Mouse (Mus musculus): ENCODE measurements around the gene Zbtb32. TPM values are rescaled to one million over a fixed set of nuclear protein-coding genes. Genes with fewer than 3 reads are reported as not detected.

The Zbtb32 gene
- 0.27 and 0.43 TPM in 2 replicates for polyA plus RNA-seq (2014; fragmentation: Nextera tagmentation; extraction: Ambion mirVana)

DNA sequence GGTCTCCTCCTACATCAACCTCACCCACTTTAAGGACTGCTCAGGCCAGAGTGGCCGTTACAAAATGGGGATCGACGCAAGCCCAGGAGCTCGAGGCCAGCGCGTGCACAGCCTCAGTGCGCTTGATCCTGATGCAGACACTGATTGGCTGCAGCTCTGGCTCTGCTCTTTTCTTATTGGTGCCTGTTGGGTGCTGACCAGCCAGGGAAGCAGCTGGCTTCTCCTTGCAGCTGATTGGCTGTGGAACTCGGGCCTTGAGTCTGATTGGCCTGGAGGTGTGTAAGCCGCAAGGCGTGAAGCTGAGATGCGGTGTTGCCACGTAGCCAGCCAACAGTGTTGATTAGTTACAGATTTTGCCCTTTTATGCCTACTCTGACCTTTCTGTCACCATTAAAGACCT, at the start of gene Zbtb32:
Gene Zbtb32 (minus strand): TSS at position 124 of the 400 bp plus-strand sequence.
- H3K4me2 ChIP-seq (replicated peaks; ENCODE audit: low read depth, low read length), result no peak within 1 kb of the TSS
- 92% methylated on average over 12 of the region's 12 CpGs for WGBS

DNA sequence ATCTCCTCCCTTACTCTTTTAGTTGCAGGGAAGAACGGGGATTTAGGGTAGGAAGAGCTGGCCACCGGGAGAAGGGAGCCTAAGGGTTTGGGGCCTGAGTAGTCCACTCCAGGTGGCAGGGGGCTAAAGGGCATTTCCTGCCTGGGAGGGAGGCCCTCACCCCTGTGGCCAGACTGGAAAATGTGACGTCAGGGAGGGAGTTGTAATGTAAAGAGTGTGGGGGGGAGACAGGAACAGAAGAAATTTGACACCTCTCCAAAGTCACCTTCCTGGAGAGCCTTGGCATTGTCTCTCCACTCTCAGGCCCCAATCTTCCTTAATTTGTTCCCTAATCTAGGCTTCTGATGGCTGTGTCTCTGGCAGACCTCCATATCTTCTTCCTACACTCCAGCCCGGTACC, 40.4 kb upstream of the Zbtb32 start:
- ATAC-seq (ENCODE audit: insufficient number of reproducible peaks, insufficient read depth, low FRiP score, low read depth), result no peak
- no peak overlapping the region for H3K4me3 ChIP-seq (ENCODE audit: low read depth, low read length)
- H3K4me1 ChIP-seq (ENCODE audit: control insufficient read depth, insufficient read depth, low read length), result no peaks in the 10 kb centered on the region
- no peaks in the 10 kb centered on the region for H3K9me3 ChIP-seq (ENCODE audit: control insufficient read depth, low read depth, low read length)
- peaks cover 24% of the 10 kb centered on the region for H3K27me3 ChIP-seq (ENCODE audit: control insufficient read depth, insufficient read depth, low read length)
- no peak overlapping the region for H3K27ac ChIP-seq (ENCODE audit: low read length)
- H3K4me2 ChIP-seq (replicated peaks; ENCODE audit: low read depth, low read length), result no peak overlapping the region
- 16% methylated on average over 4 of the region's 4 CpGs for WGBS
- no peak overlapping the region for H3K9ac ChIP-seq (replicated peaks; ENCODE audit: low read depth, low read length)
- H3K36me3 ChIP-seq (ENCODE audit: control insufficient read depth, insufficient read depth, low read length), result peaks cover 36% of the 10 kb centered on the region

More for the DNA sequence above, at the start of gene Zbtb32:
- Histone ChIP-seq H3K36me3 (ENCODE audit: control insufficient read depth, insufficient read depth, low read length) (no peaks in the 10 kb centered on the region), H3K4me1 (ENCODE audit: control insufficient read depth, insufficient read depth, low read length) (peaks cover 3% of the 10 kb centered on the region; the same call in 1 of the 2 replicates), H3K27ac (ENCODE audit: low read length) (peak within 1 kb of the TSS; percentile 46; the same call in 1 of the 2 replicates), H3K4me3 (ENCODE audit: low read depth, low read length) (no peak within 1 kb of the TSS), H3K27me3 (ENCODE audit: control insufficient read depth, insufficient read depth, low read length) (no peaks in the 10 kb centered on the region), H3K9me3 (ENCODE audit: control insufficient read depth, low read depth, low read length) (no peaks in the 10 kb centered on the region), H3K9ac (replicated peaks; ENCODE audit: low read depth, low read length) (no peak within 1 kb of the TSS)
- ATAC-seq (ENCODE audit: insufficient number of reproducible peaks, insufficient read depth, low FRiP score, low read depth), result no peak

- peaks cover 12% of the 10 kb centered on the region for H3K36me3 ChIP-seq (ENCODE audit: control insufficient read depth, insufficient read depth, low read length)
- no peak overlapping the region for H3K9ac ChIP-seq (replicated peaks; ENCODE audit: low read depth, low read length)
- H3K4me2 ChIP-seq (replicated peaks; ENCODE audit: low read depth, low read length), result no peak overlapping the region
- no peaks in the 10 kb centered on the region for H3K9me3 ChIP-seq (ENCODE audit: control insufficient read depth, low read depth, low read length)
- peaks cover 35% of the 10 kb centered on the region for H3K27me3 ChIP-seq (ENCODE audit: control insufficient read depth, insufficient read depth, low read length)
- WGBS, result 23% methylated on average over 11 of the region's 11 CpGs
- ATAC-seq (ENCODE audit: insufficient number of reproducible peaks, insufficient read depth, low FRiP score, low read depth), result no peak
- no peak overlapping the region for H3K27ac ChIP-seq (ENCODE audit: low read length)
- H3K4me3 ChIP-seq (ENCODE audit: low read depth, low read length), result no peak overlapping the region
- no peaks in the 10 kb centered on the region for H3K4me1 ChIP-seq (ENCODE audit: control insufficient read depth, insufficient read depth, low read length)
Observed at GRCm38 (mm10) chr7:30636395-30636794, 37.7 kb upstream of the Zbtb32 start.

DNA sequence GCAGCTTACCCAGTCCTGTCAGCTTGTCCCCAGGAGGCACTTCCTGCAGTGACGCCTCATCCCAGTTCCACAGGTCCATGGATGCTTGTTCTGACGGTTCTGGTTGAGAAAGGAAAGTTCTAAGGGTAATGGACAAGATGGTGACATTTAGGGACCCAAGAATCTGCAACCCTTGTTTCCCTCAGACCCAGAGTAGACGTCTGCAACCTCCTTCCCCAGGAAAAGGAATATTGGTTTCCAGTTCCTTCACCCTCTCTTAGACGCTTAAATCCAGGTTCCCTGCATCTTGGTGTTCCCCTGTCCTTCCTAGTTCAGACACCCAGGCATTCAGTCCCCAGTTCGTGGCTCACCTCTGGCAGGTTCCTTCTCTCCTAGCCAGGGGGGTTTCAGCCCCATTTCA, 37.0 kb upstream of the Zbtb32 start, which contains the start of gene Etv2:
Gene Etv2 (minus strand): TSS at position 101 of the 400 bp plus-strand sequence.
- Histone ChIP-seq H3K9me3 (ENCODE audit: control insufficient read depth, low read depth, low read length) (no peaks in the 10 kb centered on the region), H3K36me3 (ENCODE audit: control insufficient read depth, insufficient read depth, low read length) (peaks cover 6% of the 10 kb centered on the region), H3K4me2 (replicated peaks; ENCODE audit: low read depth, low read length) (peak within 1 kb of the TSS; percentile 33), H3K9ac (replicated peaks; ENCODE audit: low read depth, low read length) (no peak within 1 kb of the TSS; the same call in 1 of the 2 replicates), H3K27me3 (ENCODE audit: control insufficient read depth, insufficient read depth, low read length) (peaks cover 35% of the 10 kb centered on the region), H3K4me3 (ENCODE audit: low read depth, low read length) (peak within 1 kb of the TSS; percentile 9; the same call in 1 of the 2 replicates), H3K4me1 (ENCODE audit: control insufficient read depth, insufficient read depth, low read length) (no peaks in the 10 kb centered on the region), H3K27ac (ENCODE audit: low read length) (no peak within 1 kb of the TSS)
- 5% methylated on average over 5 of the region's 5 CpGs for WGBS
- no peak for ATAC-seq (ENCODE audit: insufficient number of reproducible peaks, insufficient read depth, low FRiP score, low read depth)

DNA sequence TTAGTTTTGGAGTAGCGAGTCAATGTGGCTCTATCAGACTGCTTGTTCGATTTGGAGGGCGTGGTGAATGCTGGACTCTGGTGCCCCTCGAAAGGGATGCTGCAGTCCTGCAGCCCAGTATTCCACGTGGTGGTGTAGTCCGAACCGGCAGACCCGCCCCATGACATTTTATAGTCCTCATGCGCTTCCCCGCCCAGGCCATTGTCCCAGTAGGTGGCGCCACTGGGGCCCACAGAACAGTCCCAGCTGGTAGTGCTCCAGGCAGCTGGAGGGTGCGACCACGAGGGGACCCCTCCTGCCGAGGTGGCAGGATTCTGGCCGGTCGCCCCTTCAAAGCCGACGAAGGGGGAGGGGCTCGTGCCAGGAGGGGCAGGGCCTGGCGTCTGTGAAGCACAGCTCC, 35.9 kb upstream of the Zbtb32 start:
- H3K27me3 ChIP-seq (ENCODE audit: control insufficient read depth, insufficient read depth, low read length), result peaks cover 35% of the 10 kb centered on the region

DNA sequence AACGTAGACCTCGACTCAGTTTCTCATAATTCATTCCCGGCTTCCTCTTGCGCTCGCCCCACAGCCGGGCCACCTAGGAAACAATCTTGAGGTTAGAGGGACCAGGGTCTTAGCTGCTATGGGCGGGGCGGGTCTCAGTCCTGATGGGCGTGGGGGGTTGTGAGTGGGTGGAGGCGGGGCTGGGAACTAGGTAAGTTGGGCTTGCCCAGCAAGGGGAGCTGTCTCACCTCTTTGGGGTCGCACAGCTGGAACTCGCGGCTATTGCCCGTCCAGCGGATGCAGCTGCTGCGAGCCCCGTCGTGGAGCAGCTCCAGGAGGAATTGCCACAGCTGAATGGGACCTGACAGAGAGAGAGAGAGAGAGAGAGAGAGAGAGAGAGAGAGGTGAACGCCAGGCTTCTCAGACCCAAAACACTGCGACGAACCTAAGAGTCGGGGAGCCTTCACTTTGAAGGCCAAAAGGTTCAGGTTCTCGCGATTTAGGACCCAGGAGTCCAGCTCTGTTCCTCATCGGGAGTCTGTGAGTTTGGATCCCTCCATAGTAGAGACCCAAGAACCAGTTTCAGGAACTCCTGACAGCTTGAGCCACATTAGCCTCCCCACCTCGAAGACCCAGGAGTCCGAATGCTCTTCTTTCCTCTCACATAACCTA, 35.2 kb upstream of the Zbtb32 start:
- no peak for ATAC-seq (ENCODE audit: insufficient number of reproducible peaks, insufficient read depth, low FRiP score, low read depth)
- Histone ChIP-seq H3K4me2 (replicated peaks; ENCODE audit: low read depth, low read length) (no peak overlapping the region), H3K4me3 (ENCODE audit: low read depth, low read length) (no peak overlapping the region), H3K27ac (ENCODE audit: low read length) (no peak overlapping the region), H3K9ac (replicated peaks; ENCODE audit: low read depth, low read length) (no peak overlapping the region), H3K36me3 (ENCODE audit: control insufficient read depth, insufficient read depth, low read length) (no peaks in the 10 kb centered on the region), H3K9me3 (ENCODE audit: control insufficient read depth, low read depth, low read length) (no peaks in the 10 kb centered on the region), H3K27me3 (ENCODE audit: control insufficient read depth, insufficient read depth, low read length) (peaks cover 35% of the 10 kb centered on the region), H3K4me1 (ENCODE audit: control insufficient read depth, insufficient read depth, low read length) (no peaks in the 10 kb centered on the region)
- 6% methylated on average over 27 of the region's 27 CpGs for WGBS

More for the DNA sequence above, 35.9 kb upstream of the Zbtb32 start:
- no peaks in the 10 kb centered on the region for H3K36me3 ChIP-seq (ENCODE audit: control insufficient read depth, insufficient read depth, low read length)
- peak; percentile 51; the same call in 1 of the 2 replicates for ATAC-seq (ENCODE audit: insufficient number of reproducible peaks, insufficient read depth, low FRiP score, low read depth)
- WGBS, result 3% methylated on average over 20 of the region's 20 CpGs
- H3K9ac ChIP-seq (replicated peaks; ENCODE audit: low read depth, low read length), result no peak overlapping the region; the same call in 1 of the 2 replicates
- peak overlapping the region; percentile 33 for H3K4me2 ChIP-seq (replicated peaks; ENCODE audit: low read depth, low read length)
- peak overlapping the region; percentile 9; the same call in 1 of the 2 replicates for H3K4me3 ChIP-seq (ENCODE audit: low read depth, low read length)
- H3K9me3 ChIP-seq (ENCODE audit: control insufficient read depth, low read depth, low read length), result no peaks in the 10 kb centered on the region
- no peak overlapping the region for H3K27ac ChIP-seq (ENCODE audit: low read length)
- H3K4me1 ChIP-seq (ENCODE audit: control insufficient read depth, insufficient read depth, low read length), result no peaks in the 10 kb centered on the region

- H3K36me3 ChIP-seq (ENCODE audit: control insufficient read depth, insufficient read depth, low read length), result peaks cover 3% of the 10 kb centered on the region; the same call in 1 of the 2 replicates
- H3K9ac ChIP-seq (replicated peaks; ENCODE audit: low read depth, low read length), result no peak overlapping the region
- H3K27ac ChIP-seq (ENCODE audit: low read length), result no peak overlapping the region
- ATAC-seq (ENCODE audit: insufficient number of reproducible peaks, insufficient read depth, low FRiP score, low read depth), result no peak
- H3K4me1 ChIP-seq (ENCODE audit: control insufficient read depth, insufficient read depth, low read length), result peaks cover 6% of the 10 kb centered on the region; the same call in 1 of the 2 replicates
- H3K4me2 ChIP-seq (replicated peaks; ENCODE audit: low read depth, low read length), result no peak overlapping the region
- no peaks in the 10 kb centered on the region for H3K9me3 ChIP-seq (ENCODE audit: control insufficient read depth, low read depth, low read length)
- peaks cover 10% of the 10 kb centered on the region for H3K27me3 ChIP-seq (ENCODE audit: control insufficient read depth, insufficient read depth, low read length)
- no peak overlapping the region for H3K4me3 ChIP-seq (ENCODE audit: low read depth, low read length)
Observed at GRCm38 (mm10) chr7:30629013-30629412, 30.3 kb upstream of the Zbtb32 start.

GRCm38 (mm10) chr7:30626647-30627046, 27.9 kb upstream of the Zbtb32 start:
- no peak overlapping the region for H3K4me3 ChIP-seq (ENCODE audit: low read depth, low read length)
- no peak overlapping the region for H3K4me2 ChIP-seq (replicated peaks; ENCODE audit: low read depth, low read length)
- no peak for ATAC-seq (ENCODE audit: insufficient number of reproducible peaks, insufficient read depth, low FRiP score, low read depth)
- H3K27me3 ChIP-seq (ENCODE audit: control insufficient read depth, insufficient read depth, low read length), result no peaks in the 10 kb centered on the region
- H3K9me3 ChIP-seq (ENCODE audit: control insufficient read depth, low read depth, low read length), result no peaks in the 10 kb centered on the region
- peaks cover 25% of the 10 kb centered on the region for H3K36me3 ChIP-seq (ENCODE audit: control insufficient read depth, insufficient read depth, low read length)
- H3K9ac ChIP-seq (replicated peaks; ENCODE audit: low read depth, low read length), result no peak overlapping the region
- 83% methylated on average over 5 of the region's 5 CpGs for WGBS
- H3K27ac ChIP-seq (ENCODE audit: low read length), result no peak overlapping the region
- H3K4me1 ChIP-seq (ENCODE audit: control insufficient read depth, insufficient read depth, low read length), result peaks cover 6% of the 10 kb centered on the region; the same call in 1 of the 2 replicates

Measured in stomach, embryonic 14.5 days (tissue).